Mouse (Mus musculus) cortical plate, adult 2 months (tissue): ENCODE measurements around the gene Ccdc121.

Experiments
- CTCF ChIP-seq: fragments of 200-500 bp; IDR thresholded peaks from 2 replicates; pipeline ENCODE4 v1.5.1; 2011; ENCODE audit warnings: mild to moderate bottlenecking, control low read depth, low read length; ENCODE audit not compliant: insufficient read depth; ENCODE audit errors: extremely low read depth
- POLR2A ChIP-seq: fragments of 200-500 bp; IDR thresholded peaks from 2 replicates; pipeline ENCODE4 v1.6.1; 2011; ENCODE audit warnings: mild to moderate bottlenecking, low read length, control low read depth; ENCODE audit not compliant: insufficient read depth; ENCODE audit errors: extremely low read depth

DNA sequence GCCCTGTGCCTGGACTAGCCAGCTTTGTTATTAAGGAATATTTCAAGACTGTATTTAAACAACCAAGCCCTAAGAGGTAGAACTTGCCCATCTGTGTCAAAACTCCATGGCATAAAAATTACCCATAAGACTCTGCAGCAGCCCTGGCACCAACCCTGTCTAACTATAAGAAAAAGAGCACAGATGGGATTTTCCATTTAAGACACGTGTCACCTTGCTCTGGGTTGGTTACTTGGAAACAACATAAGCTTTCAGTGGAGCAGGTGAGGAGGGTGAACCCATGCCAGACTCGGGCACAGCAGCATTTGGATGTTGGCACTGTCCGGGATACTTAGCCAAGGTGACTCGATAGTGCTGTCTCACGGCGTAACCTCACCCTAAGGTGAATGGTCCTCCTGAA is 45.2 kb downstream of the Ccdc121 start:
- TF ChIP-seq POLR2A (no peak), CTCF (no peak)
